Mouse (Mus musculus) gonadal fat pad, adult 2 months (tissue): ENCODE measurements around the gene Ngf. TPM values are rescaled to one million over a fixed set of nuclear protein-coding genes. Genes with fewer than 3 reads are reported as not detected.

ENCODE experiments used
- DNase-seq: peaks from one replicate; pipeline ENCODE4 v3.0.0-alpha.2; 2012; ENCODE audit warnings: low read depth
- polyA plus RNA-seq: library from polyadenylated mRNA; depleted of rRNA; stranded (reverse); fragments of >200 nt; gene quantifications from 2 replicates; pipeline ENCODE4 v1.2.3, GENCODE M21; 2012; rRNA removed

Gene Ngf
- polyA plus RNA-seq: 17.1 and 20.4 TPM in 2 replicates

DNA sequence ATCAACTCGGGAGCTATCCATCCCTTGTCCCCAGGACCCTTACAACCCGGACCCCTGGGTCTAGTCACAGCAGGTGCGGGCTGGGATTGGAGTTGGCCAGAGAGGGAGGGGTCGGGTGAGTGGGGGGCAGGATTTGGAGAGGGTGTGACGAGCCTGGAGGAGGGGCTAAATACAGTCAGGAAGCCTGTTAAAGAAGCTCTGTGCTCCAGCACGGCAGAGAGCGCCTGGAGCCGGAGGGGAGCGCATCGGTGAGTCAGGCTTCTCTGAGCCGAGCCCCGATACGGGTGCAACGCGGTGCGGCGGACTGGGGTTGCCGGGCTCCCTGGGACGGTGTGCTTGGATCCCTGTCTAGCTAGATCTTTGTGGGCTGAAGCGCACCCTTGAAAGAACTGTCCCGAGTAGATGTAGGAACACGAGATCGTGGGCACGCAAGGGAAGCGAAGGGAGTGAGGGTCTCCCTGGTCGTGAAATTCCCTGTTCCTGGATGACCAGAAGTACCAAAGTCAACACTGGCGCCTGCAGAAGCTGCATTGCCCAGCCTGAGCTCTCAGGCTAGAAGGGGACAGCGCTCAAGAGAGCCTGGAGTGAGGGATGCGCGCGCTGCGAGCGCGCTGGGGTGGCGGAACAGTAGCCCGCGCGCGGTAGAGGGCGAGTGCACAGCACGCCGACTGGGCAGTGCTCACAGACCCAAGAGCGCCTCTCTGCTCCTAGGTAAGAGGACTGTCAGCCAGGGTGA is at the start of gene Ngf:
TSS of gene Ngf (plus strand) at position 207 of the 736 bp plus-strand sequence.
- no peak for DNase-seq

DNA sequence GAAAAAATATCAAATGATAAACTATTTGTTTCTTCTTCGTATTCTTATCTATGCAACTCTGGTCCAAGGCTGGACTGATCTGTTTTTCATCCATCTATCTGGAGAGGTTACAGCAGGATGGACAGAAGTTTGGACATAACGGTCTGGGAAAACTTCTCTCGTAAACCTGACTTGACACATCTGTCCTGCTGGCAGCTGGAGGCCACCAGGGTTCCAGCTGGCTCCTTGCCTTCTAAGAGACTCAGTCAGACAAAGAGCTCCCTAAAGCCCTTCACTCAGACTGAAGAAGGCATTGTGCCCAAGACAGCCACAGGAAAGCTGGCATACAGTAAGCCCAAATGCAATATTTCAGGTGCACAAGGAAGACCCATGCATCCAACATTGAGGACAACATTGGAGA is 24.2 kb upstream of the Ngf start:
- DNase-seq: no peak

DNA sequence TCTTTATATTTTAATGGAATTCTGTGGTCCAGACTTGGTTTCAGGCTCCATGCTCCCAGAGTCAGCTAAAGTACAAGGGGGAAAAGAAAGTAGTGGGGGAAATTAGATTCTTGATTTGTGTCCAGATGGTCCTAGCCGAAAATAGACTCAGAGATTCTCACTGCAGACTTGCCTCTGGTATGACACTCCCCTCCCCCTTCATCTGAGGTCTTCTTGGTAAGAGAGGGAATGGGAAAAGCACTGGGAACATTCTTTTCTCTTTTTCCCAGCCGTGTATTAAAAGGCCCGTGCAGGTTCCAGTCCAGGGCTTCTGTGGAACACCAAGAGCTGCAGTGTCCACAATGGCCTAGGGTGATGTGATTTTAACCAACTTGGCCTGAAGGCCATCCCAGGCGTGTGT is 23.0 kb upstream of the Ngf start:
- no peak for DNase-seq

DNA sequence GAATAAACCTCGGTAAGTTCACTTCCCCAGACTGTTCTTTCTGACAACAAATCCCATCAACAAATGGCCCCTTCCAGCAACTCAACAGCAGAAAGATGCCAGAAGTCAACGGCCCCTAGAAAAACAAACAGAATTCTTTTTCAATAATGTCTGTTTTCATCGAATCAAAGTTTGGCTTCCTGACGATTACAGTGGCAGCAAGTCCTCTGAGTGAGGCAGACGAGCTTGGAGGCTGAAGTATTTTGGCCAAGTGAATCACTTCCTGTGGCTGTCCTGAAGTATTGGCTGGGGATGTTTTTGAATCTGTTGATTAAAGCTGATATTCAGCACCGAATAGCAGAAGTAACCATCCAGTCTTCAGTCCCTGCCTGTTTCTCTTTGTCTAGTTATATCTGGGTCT is 15.2 kb upstream of the Ngf start:
- no peak for DNase-seq

DNA sequence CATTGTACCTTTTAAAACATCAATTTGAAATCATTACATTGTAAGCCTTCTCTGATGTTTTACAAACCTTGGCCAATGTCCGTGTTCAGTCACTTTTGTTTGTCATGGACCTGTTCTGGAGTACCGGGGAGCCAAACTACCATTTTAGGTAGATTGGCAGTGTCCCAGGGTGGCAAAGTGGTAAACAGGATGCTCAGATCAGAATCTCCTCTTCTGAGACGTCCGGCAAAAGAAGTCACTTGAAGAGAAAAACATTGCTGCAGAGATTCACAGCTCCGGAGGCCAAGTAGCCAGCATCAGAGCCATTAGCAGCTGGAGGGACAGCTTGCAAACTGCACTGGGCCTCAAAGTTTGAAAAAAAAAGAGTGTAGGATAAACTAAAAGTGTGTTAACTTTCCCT is 9.2 kb upstream of the Ngf start:
- no peak for DNase-seq

DNA sequence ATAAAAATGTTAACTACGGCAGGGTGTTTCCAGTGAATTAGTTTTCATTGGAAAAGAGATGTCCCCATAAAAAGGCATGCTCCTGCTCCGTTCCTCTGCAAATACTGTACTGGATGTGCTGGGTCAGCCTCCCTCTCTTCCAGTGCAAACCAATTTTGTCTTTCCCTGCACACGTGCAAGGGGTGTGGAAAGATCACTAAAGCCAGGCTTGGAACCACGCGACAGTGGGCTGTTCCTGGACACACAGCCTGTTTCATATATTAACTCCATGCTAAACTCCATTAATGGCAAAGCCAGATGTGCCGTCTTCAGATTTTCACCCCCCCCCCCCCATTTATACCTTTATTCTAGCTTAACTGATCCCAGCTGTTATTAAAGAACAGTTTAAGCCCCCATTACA is 8.7 kb upstream of the Ngf start:
- DNase-seq: no peak

DNA sequence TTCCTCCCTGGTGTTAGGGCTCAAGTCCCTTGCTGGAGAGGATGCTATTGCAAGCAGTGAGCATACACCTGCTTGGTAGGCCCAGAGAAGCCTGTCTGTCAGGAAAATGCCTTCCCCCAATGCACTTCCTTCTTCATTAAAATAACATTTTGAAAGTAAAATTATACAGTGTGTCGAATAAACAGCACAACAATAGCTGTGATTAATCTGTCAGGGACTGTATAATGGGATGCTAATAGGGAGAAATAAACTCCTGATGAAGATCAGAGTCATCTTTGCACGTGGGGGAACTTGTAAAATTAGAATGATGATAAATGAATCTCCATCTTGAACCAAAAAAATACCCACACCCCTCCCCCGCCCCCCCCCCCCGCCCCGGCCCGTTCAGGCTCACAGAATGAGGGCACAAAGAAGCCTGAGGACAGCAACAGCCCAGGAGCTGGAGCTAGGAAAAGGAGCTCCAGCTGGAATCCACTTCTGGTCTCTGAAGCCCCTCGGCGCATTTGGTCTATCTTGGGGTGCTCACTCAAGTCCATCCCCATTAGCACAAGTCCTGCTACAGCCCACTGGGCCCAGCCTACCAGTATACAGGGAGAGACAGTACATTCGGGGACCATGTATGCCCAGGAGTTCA is 6.9 kb upstream of the Ngf start:
- DNase-seq: no peak

DNA sequence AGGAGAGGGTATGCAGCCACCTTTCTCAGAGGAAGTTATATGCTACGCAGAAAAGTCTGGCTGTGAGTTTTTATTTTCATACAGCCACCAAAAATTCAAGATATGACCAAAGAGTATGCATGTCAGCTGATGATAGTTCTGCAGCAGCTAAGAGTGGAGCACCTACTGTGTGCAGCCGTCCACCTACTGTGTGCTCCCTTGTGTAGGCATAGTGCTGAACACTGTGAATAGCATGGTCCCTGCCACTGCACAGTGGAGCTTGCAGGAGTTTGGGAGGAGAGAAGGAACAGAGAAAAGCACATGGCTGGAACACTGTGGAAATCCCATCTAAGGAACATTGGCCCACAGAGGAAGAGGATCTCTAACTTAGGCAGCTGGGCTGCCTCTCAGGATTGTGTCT is 6.4 kb upstream of the Ngf start:
- no peak for DNase-seq

DNA sequence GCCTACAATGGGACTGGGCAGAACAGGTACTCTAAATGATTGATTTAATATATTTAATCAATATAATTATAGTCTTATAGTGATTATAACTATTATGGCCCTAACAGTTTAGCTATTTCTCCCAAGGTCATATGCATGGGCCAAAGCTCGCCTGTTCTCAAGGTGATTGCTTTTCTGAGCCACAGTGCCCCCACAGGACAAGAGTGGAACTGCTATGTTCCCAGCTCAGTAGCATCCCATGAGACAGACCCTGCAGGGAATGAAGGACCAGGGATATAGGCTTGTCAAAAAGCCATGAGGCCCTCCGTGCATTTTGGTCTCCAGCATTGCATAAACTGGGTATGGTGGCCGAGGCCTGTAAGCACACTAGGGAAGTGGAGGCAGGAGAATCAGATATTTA is 3.1 kb upstream of the Ngf start:
- DNase-seq: no peak

DNA sequence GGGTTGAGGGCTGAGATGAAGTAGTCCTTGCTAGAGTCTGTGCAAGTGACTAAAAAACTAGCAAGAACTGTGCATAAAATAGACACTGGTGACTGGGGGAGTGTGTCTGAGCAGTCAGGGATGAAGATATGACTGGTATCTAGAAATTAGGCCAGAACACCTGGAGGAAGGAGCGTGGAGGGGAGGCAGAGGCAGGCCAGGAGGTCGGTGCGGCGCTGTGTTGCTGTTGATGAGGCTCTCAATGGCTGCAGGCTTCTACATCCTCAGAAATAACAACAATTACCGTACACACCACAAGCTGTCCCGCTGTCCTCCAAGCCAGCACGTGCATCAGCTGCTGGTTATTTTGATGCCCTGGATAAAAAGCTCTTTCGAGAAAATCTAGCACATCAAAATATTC is 2.6 kb upstream of the Ngf start:
- no peak for DNase-seq

DNA sequence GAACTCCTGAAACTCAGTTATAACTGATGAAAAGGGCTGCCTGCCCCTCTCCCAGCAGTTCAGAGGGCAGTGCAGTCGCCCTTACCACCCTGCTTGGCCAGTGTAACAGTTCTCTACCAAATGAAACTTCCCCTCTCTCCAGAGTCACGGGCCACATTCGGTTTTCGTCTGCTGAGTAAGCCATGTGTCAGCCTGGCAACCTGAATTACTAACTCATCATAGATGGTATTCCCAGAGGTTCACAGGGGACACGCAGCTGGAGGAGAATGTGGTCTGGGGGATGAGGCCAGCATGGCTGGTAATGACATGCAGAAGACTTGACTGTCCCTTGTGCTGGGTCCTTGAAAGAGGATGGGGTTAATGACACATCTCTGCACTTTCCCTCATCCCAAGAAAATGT is 1.5 kb downstream of the Ngf start:
- no peak for DNase-seq

DNA sequence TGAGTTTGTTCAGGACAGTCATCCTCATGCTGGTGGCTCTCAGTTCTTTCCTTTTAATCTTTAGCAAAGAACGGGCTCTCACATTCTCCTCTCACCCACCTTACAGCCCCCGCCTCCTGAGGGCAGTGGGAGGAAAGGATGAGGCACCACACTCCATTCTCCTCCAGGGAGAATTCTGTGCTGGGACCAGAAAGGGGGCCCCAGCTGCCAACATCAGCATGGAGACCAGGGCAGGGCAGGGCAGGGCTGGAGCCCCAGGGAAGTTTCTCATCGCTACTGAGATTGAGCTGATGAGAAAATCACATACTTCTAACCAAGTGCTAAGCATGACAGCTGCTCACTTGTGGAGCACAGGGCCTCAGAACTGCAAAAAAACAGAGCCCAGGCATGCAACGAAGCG is 2.1 kb downstream of the Ngf start:
- DNase-seq: no peak

DNA sequence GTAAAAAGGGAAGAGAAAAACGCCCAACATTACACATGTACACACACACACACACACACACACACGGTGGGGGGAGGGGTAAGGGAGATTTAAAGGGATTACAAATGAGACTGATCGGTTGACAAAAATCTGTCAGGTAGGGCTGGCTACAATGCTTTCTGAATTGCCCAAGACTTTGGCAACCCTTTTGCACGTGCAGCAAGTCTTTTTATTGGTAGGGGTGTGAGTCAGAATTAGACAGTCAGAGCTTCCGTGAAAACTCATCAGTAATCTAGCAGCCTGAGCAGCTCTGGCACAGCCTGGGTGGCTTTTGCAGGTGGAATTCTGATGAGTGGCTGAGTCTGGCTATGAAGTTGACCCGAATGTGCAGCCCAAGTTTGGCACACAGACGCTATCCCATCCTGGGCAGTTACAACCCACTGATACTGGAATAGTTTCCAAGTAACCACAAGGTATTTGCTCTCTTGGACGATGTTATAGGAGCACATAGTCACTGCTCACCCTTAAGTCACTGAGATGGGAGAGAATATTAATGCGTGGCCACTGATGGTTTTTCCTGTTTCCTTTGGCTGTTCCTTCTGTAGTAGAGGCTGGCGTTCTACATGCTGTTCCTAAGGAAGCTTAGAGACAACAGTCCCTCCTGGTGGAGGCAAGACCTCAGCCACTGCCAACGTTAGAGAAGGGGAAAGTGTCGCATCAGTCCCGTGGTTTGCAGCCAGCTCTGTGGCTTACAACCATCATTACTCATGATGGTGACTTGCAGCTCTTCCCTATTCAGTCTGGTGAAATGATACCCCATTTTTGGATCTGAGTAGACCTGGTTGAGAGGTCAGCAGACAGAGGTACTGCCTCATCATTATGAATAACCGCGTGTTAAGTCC is 4.8 kb downstream of the Ngf start:
- DNase-seq: no peak

DNA sequence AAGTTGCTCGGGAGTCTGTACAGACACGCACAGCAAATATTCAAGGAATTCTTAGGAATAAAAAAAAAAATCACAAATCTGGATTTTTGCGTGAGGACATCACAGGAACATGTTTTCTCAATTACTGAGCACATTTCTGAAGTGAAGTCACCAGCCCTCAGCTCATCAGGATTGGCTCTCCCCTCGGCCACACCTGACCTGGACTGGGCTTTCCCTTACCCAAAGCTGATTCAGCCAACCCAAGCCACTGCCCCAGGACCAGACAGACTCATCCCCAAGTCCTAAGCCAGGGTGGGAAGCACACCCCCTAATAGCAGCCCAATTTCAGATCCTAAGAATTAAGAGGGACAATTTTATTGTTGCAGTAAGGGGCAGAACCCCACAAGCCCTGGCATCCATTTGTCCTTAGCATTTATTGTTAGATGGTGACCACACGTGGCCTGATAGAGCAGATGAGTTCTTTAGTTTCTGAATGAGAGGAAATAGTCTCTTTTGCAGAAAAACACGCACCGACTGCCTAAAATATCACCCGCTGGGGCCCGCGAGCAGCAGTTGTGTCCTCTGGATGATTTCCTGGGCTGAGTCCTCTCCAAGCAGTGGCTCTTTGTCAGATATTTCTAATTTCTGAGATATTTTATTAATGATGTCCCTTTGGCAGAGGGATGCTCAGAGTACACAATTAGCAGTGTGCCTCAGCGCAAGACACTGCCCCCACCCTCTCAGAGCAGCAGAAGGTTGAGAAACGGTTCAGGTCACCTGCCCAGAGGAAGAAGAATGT is 8.4 kb downstream of the Ngf start:
- DNase-seq: no peak

DNA sequence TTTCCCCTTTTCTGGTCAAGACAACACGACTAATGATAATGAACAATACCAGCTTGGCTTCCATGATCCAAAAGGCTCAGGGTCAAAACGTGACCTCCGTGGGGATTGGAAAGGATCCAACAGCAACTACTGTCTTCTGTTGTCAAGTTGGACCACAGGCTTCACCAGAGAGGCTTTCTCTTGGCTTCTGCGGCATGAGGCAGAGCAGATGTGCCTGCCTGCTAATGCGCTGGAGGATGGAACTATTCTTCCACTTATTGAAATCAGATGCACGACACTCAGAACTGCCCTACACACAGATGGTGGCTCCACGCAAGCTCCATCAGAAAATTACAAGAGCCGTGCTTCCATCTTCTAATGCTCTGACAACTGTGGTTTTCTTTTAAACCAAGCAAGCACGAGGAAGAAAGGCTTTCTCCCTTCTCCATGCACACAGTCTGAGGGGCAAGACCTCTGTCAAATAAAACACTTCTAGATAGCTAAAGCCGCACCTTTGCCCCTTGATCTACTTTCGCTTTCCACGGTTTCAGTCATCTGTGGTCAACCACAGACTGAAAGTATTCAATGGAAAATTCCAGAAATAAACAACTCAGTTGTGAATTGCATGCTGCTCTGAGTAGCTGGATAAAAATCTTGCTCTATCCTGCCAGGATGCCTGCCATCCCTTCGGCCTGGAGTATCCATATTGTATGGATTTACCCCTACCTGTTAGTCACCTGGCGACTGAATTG is 20.8 kb downstream of the Ngf start:
- no peak for DNase-seq

DNA sequence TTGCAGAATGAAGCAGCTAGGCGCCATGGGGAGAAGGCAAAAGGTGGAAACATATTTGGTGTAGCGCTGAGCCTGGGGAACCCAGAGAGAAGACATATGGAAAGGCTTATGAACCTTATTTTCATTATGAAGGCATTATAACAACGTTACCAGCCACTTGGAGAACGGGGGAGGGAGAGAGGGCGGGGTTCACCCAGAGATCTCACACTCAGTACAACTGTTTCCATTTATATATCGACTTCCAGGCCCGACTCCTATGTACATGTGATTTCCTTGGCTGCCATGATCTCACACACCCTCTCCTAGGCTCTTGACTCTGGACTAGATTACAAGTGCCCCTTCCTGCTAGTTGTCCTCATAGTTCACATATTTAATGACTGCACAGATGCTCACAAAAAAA is 28.4 kb downstream of the Ngf start:
- DNase-seq: no peak

DNA sequence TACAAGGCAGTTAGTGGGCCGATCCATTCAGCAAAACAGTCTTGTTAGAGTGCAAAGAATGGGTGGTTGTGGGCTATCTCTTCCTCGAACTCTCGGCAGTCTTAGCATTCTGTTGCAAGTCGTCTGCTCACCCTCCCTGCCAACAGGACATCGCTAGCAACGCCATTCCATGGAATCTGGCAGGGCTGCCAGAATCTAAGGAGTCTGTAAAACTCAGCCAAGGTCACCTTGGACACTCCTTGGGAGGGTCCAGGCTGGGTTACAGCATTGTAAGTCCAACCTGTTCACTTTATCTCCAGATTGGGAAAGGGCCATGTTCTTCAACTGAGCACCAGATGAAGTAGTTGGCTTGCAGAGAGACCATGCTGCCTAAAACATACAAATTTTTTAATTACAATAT is 29.2 kb downstream of the Ngf start:
- no peak for DNase-seq

DNA sequence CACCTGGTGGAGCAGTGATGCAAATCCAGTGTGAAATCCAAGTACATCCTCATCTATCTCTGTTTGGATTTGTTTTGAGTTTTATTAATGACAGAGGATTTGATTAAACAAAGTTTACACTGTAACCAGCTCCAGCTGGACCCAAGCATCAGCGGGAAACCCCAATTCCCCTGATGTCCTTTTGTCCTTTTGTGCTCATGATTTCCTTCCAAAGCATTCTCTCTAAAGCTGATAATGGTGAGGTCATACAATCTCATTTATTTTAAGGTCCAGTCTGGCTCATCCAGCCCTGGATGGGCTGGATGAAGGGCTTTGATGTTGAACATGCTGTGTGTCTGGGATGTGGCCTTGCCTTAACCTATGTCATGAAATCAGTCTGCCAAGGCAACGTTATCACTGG is 30.3 kb downstream of the Ngf start:
- no peak for DNase-seq

DNA sequence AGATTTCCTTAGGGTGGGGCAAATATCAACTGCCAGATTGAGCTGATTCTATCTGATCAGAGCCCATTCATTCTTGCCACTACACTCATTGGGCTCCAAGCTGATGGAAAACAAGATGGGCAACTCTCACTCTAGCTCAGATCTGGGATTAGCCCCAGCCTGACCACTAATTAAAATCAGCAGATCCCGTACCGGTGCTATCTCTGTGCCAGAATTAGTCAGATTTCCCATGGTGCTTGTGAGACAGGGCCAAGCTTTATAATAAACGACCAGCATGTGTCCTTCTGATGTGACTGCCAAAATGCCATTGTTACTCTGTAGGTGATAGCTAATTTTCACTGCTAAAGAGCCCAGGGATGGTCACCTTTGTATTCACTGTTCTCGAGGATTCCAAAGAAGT is 31.5 kb downstream of the Ngf start:
- DNase-seq: no peak

DNA sequence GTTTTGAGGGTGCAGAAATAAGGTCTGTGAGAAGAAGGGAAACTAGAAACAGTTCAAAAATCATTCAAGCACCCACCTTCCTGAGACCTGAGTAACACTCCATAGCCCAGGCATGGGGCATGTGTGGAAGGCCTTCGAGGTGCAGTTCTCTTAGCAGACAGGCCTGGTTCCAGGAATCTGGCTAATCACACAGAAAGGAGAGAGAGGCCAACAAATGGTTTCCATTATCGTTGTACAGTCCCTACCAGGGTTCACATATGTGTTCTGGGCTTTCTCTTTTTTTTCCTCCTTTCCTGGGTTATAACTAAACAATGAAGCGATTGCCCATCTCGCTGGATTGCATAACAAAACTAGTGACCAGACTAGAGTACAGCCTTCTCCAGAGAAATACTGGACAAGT is 35.4 kb downstream of the Ngf start:
- no peak for DNase-seq

DNA sequence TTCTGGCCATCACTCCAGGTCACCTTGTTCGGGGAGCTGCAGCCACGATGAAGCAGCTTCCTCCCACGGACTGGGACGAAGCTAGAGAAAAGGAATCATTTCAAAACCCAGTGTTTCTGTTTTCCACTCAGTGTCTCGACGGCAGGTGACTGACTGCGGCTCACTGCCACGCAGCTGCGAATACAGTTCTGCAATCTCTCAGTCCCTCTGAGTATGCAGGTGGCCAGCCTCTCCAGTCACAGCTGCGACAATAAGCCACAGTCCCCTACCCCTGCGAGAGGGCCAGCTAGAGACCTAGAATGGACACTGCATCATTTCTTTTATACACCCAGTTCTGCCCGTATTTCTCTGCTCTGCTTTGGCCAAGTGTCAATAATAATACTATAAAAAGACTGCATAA is 36.3 kb downstream of the Ngf start:
- DNase-seq: no peak
